Mouse (Mus musculus) MN1 (cell line): ENCODE measurements around the gene Grm8.

Experiments used
- DNase-seq: peaks from one replicate; pipeline ENCODE4 v3.0.0-alpha.2; 2016; ENCODE audit warnings: low spot score

The Grm8 gene

GRCm38 (mm10) chr6:27635898-27636297, 499.1 kb downstream of the Grm8 start:
- DNase-seq, result no peak

- DNase-seq, result no peak
Observed at GRCm38 (mm10) chr6:27617472-27617871, 517.5 kb downstream of the Grm8 start.

- DNase-seq, result no peak
Observed at GRCm38 (mm10) chr6:27580485-27580884, 554.5 kb downstream of the Grm8 start.

GRCm38 (mm10) chr6:27545516-27545915, 589.5 kb downstream of the Grm8 start:
- DNase-seq, result no peak

GRCm38 (mm10) chr6:27517620-27518019, 617.4 kb downstream of the Grm8 start:
- no peak for DNase-seq

GRCm38 (mm10) chr6:27460998-27461397, 674.0 kb downstream of the Grm8 start:
- DNase-seq, result no peak

GRCm38 (mm10) chr6:27408473-27408872, 726.5 kb downstream of the Grm8 start:
- DNase-seq, result no peak

- DNase-seq, result no peak
Observed at GRCm38 (mm10) chr6:27372416-27372815, 762.6 kb downstream of the Grm8 start.

- no peak for DNase-seq
Observed at GRCm38 (mm10) chr6:27371095-27371494, 763.9 kb downstream of the Grm8 start.

- no peak for DNase-seq
Observed at GRCm38 (mm10) chr6:27363775-27364174, 771.2 kb downstream of the Grm8 start.

- no peak for DNase-seq
Observed at GRCm38 (mm10) chr6:27360440-27360839, 774.5 kb downstream of the Grm8 start.

GRCm38 (mm10) chr6:27351147-27351546, 783.8 kb downstream of the Grm8 start:
- no peak for DNase-seq

GRCm38 (mm10) chr6:27348272-27348671, 786.7 kb downstream of the Grm8 start:
- peak; percentile 68 for DNase-seq

GRCm38 (mm10) chr6:27346311-27346710, 788.7 kb downstream of the Grm8 start:
- peak; percentile 9 for DNase-seq

GRCm38 (mm10) chr6:27340131-27340530, 794.8 kb downstream of the Grm8 start:
- no peak for DNase-seq

- DNase-seq, result no peak
Observed at GRCm38 (mm10) chr6:27318575-27318974, 816.4 kb downstream of the Grm8 start.

- peak; percentile 14 for DNase-seq
Observed at GRCm38 (mm10) chr6:27317422-27317821, 817.6 kb downstream of the Grm8 start.

- no peak for DNase-seq
Observed at GRCm38 (mm10) chr6:27316018-27316417, 819.0 kb downstream of the Grm8 start.

GRCm38 (mm10) chr6:27314273-27315009, 820.5 kb downstream of the Grm8 start:
- DNase-seq, result no peak

GRCm38 (mm10) chr6:27310401-27310800, 824.6 kb downstream of the Grm8 start:
- no peak for DNase-seq

GRCm38 (mm10) chr6:27305351-27305750, 829.6 kb downstream of the Grm8 start:
- DNase-seq, result peak; percentile 61

- no peak for DNase-seq
Observed at GRCm38 (mm10) chr6:27264972-27265371, 870.0 kb downstream of the Grm8 start.

GRCm38 (mm10) chr6:27262611-27263010, 872.4 kb downstream of the Grm8 start:
- no peak for DNase-seq

GRCm38 (mm10) chr6:27240416-27240815, 894.6 kb downstream of the Grm8 start:
- DNase-seq, result peak; percentile 14
